Mouse (Mus musculus) olfactory bulb, adult 2 months (tissue): ENCODE measurements at regions not wholly inside any gene's neighbourhood (a gene's known extent, or its start where the extent isn't known, plus 50 kb on each side); places are given as distances from the start of the nearest gene placed in this dataset.

ENCODE experiments used
- H3K27ac ChIP-seq: fragments of 200-500 bp; 2 replicates; pipeline ENCODE4 v1.5.1; 2012; ENCODE audit warnings: low read depth, low read length; ENCODE audit not compliant: insufficient read depth
- H3K4me1 ChIP-seq: fragments of 200-500 bp; 2 replicates; pipeline ENCODE4 v1.6.1; 2012; ENCODE audit warnings: low read length; ENCODE audit not compliant: control insufficient read depth, insufficient read depth
- H3K4me3 ChIP-seq: fragments of 200-500 bp; 2 replicates; pipeline ENCODE4 v1.5.1; 2012; ENCODE audit warnings: mild to moderate bottlenecking, low read depth, low read length, moderate library complexity; ENCODE audit not compliant: insufficient read depth
- CTCF ChIP-seq: fragments of 200-500 bp; IDR thresholded peaks from 2 replicates; pipeline ENCODE4 v1.5.1; 2012; ENCODE audit warnings: low read depth, mild to moderate bottlenecking, low read length, moderate library complexity; ENCODE audit not compliant: insufficient read depth
- POLR2A ChIP-seq: fragments of 200-500 bp; IDR thresholded peaks from 2 replicates; pipeline ENCODE4 v1.6.1; 2012; ENCODE audit warnings: mild to moderate bottlenecking, low read depth, low read length, moderate library complexity; ENCODE audit not compliant: insufficient read depth
- WGBS: fragments of 180-500 bp; shearing (Covaris S2); methylation state at CpG from one replicate; pipeline ENCODE4 v1.1.7; 2018; 5-methylcytosine and 5-hydroxymethylcytosine counted together

GRCm38 (mm10) chr1:184140082-184140481, 106.0 kb upstream of the 1700056E22Rik start:
- TF ChIP-seq POLR2A: no peak
- TF ChIP-seq CTCF: no peak
- Histone ChIP-seq H3K4me1 (no peaks in the 10 kb centered on the region), H3K4me3 (no peak overlapping the region), H3K27ac (no peak overlapping the region)
- WGBS: 76% methylated on average over 4 of the region's 4 CpGs

- H3K27ac ChIP-seq: no peak overlapping the region
- TF ChIP-seq CTCF (no peak), POLR2A (no peak)
- H3K4me1 ChIP-seq: no peaks in the 10 kb centered on the region
- WGBS: 86% methylated on average over 3 of the region's 3 CpGs
- H3K4me3 ChIP-seq: no peak overlapping the region
Measured at GRCm38 (mm10) chr1:184138661-184139060, 104.6 kb upstream of the 1700056E22Rik start.

- no peak overlapping the region for H3K27ac ChIP-seq
- H3K4me3 ChIP-seq: no peak overlapping the region
- TF ChIP-seq CTCF: no peak
- no peak for TF ChIP-seq POLR2A
- 95% methylated on average over 4 of the region's 4 CpGs for WGBS
- no peaks in the 10 kb centered on the region for H3K4me1 ChIP-seq
Measured at GRCm38 (mm10) chr1:184130897-184131296, 96.8 kb upstream of the 1700056E22Rik start.

- WGBS: 79% methylated on average over 4 of the region's 4 CpGs
- no peak overlapping the region for H3K27ac ChIP-seq
- H3K4me1 ChIP-seq: no peaks in the 10 kb centered on the region
- H3K4me3 ChIP-seq: no peak overlapping the region
- TF ChIP-seq CTCF (no peak), POLR2A (no peak)
Measured at GRCm38 (mm10) chr1:184127321-184127720, 93.2 kb upstream of the 1700056E22Rik start.

- H3K27ac ChIP-seq: no peak overlapping the region
- WGBS: 93% methylated on average over 3 of the region's 3 CpGs
- no peaks in the 10 kb centered on the region for H3K4me1 ChIP-seq
- no peak overlapping the region for H3K4me3 ChIP-seq
- TF ChIP-seq POLR2A: no peak
- TF ChIP-seq CTCF: no peak
Measured at GRCm38 (mm10) chr1:184126909-184127308, 92.8 kb upstream of the 1700056E22Rik start.
